Mouse (Mus musculus): ENCODE data around the gene Polr2i.
A peak's percentile ranks its signal among the peaks of the same experiment; 100 is the strongest.
"Not testable (repeated sequence)": the region's sequence is repeated elsewhere in the genome, so short reads cannot be mapped to it uniquely, and the experiment has no call there.

Gene Polr2i

GRCm38 (mm10) chr7:30231669-30232454, at the start of gene Polr2i, which contains the start of gene Tbcb:
Gene Polr2i (plus strand): TSS chr7:30231948.
Gene Tbcb (minus strand): TSS chr7:30232272.
- peak; percentile 92 to 96 for DNase-seq (ENCODE audit: low spot score in 2 of 2)

DNA sequence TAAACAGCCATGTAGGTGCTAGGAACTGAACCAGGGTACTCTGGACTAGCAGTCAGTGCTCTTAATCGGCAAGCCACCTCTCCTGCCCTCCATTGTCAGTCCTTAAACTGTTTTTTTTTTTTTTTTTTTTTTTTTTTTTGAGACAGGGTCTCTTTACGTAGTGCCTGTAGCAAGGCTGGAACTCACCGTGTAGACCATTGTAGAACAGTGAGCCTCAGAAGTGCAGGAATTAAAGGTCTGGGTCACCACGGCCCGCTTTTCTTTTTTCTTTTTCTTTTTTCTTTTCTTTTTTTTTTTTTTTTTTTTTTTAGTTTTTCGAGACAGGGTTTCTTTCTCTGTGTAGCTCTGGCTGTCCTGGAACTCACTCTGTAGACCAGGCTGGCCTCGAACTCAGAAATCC, 48.6 kb upstream of the Polr2i start:
- DNase-seq (ENCODE audit: low spot score in 2 of 2): not testable (repeated sequence)

GRCm38 (mm10) chr7:30183879-30184289, 47.9 kb upstream of the Polr2i start, which contains the start of gene Cox7a1:
Gene Cox7a1 (plus strand): TSS chr7:30184144.
- peak; percentile 78 to 87 for DNase-seq (ENCODE audit: low spot score in 2 of 2)

DNA sequence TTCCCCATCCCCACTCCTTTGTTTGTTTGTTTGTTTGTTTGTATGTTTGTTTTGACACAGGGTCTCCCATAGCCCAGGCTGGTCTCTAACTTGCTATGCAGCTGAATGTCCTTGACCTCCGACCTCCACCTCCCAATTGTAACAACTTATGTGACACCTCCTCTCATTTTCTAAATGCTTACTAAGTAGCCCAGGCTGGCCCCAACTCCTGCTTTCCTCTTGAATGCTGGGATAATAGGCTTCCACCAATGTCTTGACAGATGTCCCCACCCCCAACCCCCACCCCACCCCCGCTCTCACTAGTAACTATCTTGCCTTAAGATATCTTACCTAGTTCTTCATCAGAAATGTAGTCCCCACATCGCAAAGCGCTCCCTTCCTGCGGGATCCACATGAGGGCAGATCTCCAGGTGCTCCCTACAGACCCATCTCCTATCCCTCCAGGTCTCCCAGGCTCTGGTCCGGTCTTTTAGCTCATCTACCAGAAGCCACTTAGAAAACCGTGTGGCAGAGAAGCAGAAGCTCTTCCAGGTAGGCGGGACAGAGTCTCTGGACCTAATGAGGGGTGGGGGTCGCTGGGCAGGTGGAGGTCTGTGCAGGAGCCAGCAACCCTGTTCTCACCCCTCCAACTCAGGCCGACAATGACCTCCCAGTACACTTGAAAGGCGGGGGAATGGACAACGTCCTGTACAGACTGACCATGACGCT, 47.0 kb upstream of the Polr2i start:
- DNase-seq (ENCODE audit: low spot score in 2 of 2): no peak

DNA sequence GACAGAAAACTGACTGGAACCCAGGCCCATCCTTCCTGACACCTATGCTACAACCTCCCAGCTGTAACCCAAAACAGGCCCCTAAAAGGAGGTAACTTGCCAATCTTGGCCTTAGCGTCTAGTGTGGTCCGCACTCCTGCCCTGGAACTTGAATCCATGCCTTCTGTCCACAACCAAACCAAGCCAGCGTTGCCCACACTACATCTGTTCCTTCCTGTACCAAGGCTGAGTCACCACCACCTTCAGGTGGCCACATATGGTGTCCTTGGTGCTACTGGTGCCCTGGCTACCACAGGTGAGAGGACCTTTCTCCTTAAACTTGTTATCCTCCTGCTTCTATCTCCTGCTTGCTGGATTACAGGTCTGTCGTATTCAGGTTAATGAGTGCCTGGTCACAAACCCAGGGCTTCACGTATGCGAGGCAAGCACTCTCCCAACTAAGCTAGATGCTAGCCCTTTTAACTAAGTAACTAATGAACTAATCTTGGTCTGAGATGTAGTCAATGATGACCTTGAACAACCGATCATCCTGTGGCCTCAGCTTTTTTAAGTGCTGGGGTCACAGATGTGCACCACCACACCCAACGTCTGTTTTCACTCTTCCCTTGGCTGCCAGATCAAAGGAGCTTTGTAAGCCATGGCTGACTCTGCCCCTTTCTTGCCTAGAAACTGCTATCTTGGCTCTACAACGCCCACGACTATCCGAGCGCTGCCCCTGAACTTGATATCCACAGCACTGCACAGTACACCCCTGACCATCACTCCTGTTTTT, 43.2 kb upstream of the Polr2i start:
- no peak for DNase-seq (ENCODE audit: low spot score in 2 of 2)

DNA sequence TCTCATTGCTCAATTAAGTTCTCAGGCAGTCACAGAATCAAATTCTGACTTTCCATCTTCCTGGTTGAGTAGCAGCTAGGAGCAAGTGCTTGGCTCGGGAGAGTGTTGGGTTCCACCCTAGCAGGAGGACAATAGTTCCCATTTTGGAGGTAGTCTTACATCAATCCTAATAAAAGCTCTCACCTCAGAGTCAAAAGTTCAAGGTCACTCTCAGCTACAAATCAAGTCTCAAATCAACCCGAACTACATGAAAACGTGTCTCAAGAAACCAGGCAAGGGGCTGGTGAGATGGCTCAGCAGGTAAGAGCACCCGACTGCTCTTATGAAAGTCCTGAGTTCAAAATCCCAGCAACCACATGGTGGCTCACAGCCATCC, 42.6 kb upstream of the Polr2i start:
- DNase-seq (ENCODE audit: low spot score in 2 of 2): no peak

DNA sequence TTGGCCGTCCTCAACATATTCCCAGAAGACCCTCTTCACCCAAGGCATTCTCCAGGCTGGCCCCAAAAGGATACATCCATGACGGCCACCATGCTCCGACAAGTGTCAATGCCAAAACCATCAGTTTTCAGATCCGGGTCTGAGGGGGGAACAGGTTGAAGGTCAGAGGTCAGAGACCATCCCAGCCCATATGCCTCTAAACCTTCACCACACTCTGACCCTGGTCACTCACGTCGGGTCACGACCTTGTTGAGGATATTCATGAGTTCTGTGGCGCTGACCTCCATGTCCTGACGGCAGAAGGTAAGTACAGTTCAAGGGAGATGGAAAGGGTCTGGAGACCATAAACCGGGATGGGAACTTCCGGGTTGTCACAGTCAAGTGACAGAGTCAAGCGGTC, 39.7 kb upstream of the Polr2i start:
- DNase-seq (ENCODE audit: low spot score in 2 of 2): no peak

- no peak for DNase-seq (ENCODE audit: low spot score in 2 of 2)
Measured at GRCm38 (mm10) chr7:30193013-30193412, 38.7 kb upstream of the Polr2i start.

- DNase-seq (ENCODE audit: low spot score in 2 of 2): peak; percentile 75 to 89
Measured at GRCm38 (mm10) chr7:30193581-30194100, 38.1 kb upstream of the Polr2i start.

GRCm38 (mm10) chr7:30194101-30194831, 37.5 kb upstream of the Polr2i start:
- peak; percentile 50 to 65 for DNase-seq (ENCODE audit: low spot score in 2 of 2)

GRCm38 (mm10) chr7:30194884-30195283, 36.9 kb upstream of the Polr2i start:
- DNase-seq (ENCODE audit: low spot score in 2 of 2): peak; percentile 87 to 98

DNA sequence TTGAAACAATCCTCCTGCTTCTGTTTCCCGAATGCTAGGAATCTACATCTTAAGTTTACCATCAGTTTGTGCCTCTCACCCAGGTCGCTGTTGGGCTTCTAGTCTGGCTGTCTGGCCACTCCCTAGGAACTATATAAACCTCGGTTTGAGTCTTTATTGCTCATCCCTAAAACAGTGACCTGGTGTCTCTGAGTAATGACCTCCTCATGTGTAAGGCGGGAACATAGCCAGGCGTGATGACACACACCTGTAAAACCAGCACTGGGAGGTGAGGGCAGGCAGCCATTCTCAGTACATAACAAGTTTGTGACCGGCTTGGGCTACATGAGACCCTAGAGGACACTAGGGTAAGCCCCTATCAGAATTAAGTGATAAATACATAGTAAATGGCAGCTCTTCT, 36.3 kb upstream of the Polr2i start:
- no peak for DNase-seq (ENCODE audit: low spot score in 2 of 2)

DNA sequence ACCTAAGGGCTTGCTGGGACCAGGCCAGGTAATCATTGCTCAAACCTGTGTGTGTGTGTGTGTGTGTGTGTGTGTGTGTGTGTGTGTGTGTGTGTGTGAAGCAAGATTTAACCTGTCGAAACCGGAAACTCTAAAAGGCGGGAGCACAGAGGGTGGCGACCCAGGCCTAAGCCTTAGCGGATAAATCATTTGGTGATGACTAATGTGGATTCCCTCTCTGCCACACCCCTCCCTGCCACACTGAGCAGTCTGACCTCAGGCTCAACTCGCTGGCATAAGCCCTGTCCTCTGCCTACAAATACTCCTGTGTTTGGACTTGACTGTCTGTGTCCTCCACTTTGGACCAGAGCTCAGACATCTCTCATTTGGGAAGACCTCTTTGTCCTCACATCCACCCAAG, 35.6 kb upstream of the Polr2i start:
- no peak for DNase-seq (ENCODE audit: low spot score in 2 of 2)

GRCm38 (mm10) chr7:30197592-30198129, 34.1 kb upstream of the Polr2i start:
- no peak for DNase-seq (ENCODE audit: low spot score in 2 of 2)

DNA sequence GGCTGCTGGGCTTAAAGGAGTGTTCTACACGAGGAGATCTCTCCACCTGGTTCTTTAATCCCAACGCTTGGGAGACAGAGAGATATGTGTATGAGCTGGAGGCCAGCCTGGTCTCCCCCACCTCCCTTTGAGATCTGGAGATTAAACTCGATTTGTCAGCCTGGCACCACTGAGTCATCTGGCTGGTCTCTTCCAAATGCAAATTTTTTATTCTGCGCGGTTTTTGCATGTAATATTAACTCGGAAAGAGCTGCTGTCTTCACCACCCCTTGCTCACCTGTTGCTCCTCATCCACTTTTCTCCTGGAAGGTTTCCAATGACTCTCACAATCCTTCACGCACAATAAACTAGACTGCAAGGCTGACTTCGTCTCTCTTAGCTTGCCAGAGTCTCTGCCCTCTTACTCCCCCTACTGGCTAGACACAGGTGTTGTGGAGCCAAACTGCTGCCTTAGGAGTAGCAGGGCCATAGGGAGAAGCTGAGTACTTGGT, 33.2 kb upstream of the Polr2i start, which contains the start of gene Capns1:
Capns1 (minus strand) TSS at position 331 of the 491 bp plus-strand sequence.
- peak; percentile 28 to 70 for DNase-seq (ENCODE audit: low spot score in 2 of 2)

- no peak for DNase-seq (ENCODE audit: low spot score in 2 of 2)
Measured at GRCm38 (mm10) chr7:30199498-30200139, 32.1 kb upstream of the Polr2i start.

DNA sequence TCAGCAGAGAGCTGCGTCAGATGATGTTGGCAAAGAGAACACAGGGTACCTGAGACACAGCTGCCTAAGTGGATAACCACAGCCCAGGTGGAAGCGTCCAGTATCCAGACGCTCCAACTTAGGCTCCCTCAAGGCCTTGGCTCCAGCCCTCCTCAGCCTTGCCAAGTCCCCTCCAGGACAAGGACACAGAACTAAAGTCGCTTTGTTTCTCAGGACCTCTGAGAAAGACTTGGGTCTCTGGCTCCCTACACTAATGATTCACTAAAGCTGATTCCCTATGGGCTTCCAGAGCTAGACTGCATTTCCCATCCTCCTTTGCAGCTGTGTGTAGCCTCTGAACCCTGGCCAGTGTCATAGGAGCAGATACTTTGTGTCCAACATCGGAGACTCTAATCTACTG, 31.5 kb upstream of the Polr2i start:
- DNase-seq (ENCODE audit: low spot score in 2 of 2): no peak

DNA sequence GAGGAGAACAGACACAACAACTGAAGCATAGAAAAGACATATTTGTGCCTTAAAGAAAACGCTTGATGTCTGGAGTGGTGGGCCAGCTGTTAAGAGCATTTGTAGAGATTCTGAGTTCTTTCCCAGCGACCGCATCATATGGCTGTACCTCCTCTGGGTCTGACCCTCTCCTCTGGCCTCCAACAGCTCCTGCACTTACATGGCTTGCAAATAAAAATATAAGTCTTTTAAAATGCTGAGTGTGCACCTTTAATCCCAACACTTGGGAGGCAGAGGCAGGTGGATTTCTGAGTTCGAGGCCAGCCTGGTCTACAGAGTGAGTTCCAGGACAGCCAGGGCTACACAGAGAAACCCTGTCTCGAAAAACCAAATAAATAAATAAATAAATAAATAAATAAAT, 31.1 kb upstream of the Polr2i start:
- not testable (repeated sequence) for DNase-seq (ENCODE audit: low spot score in 2 of 2)

DNA sequence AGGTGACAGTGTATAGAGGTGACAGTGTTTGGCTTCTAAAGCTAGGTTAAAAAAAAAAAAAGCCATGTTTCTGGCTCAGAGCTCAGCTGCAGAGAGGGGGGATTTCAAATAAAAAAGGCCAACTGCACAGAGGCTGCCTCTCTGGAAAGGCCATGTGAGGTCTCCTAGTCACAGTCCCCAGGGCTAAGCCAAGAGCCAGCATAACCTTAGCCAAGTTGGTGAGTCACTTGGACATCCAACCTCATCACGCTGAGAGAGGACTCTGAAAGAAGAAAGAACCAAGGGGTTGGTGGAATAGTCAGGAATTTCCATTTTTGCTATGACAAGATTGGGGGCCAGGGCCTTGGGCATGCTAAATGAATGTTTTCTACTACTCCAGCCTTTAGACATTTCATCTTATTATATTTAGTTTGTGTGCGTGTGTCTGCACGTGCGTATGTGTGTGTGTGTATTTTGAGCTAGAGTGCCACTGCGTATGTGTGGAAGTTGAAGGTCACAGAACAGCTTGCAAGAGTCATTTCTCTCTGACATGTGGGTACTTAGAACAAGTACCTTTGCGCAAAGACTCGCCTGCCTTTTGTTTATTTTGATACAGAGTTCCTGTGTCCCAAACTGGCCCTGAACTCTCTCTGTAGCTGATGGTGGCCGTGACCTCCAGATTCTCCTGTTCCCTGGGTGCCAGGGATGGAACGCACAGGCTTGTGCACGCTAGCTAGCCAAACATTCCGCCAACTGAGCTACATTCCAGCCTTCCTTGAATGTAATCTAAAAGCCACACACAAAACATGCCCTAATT, 28.7 kb upstream of the Polr2i start:
- no peak for DNase-seq (ENCODE audit: low spot score in 2 of 2)

Measured in spleen, postnatal 10 days (tissue).